Mouse (Mus musculus) embryo, embryonic 11.5 days (tissue): ENCODE measurements at regions not wholly inside any gene's neighbourhood (a gene's known extent, or its start where the extent isn't known, plus 50 kb on each side); places are given as distances from the start of the nearest gene placed in this dataset.
"Not testable (repeated sequence)": the region's sequence is repeated elsewhere in the genome, so short reads cannot be mapped to it uniquely, and the experiment has no call there.

Experiments
- DNase-seq: peaks from one replicate; pipeline ENCODE4 v3.0.0-alpha.2; 2012; ENCODE audit warnings: low read depth, low spot score

GRCm38 (mm10) chr15:42073486-42073885, 1939.3 kb downstream of the 9330182O14Rik start:
- no peak for DNase-seq

- no peak for DNase-seq
Observed at GRCm38 (mm10) chr15:42082436-42082835, 1948.3 kb downstream of the 9330182O14Rik start.

- DNase-seq, result no peak
Observed at GRCm38 (mm10) chr15:42100730-42101129, 1966.6 kb downstream of the 9330182O14Rik start.

GRCm38 (mm10) chr15:42104816-42105215, 1970.7 kb downstream of the 9330182O14Rik start:
- peak; percentile 22 for DNase-seq

GRCm38 (mm10) chr15:42107106-42107505, 1972.9 kb downstream of the 9330182O14Rik start:
- no peak for DNase-seq

GRCm38 (mm10) chr15:42111811-42112210, 1977.6 kb downstream of the 9330182O14Rik start:
- no peak for DNase-seq

GRCm38 (mm10) chr15:42127471-42127870, 1993.3 kb downstream of the 9330182O14Rik start:
- no peak for DNase-seq

- no peak for DNase-seq
Observed at GRCm38 (mm10) chr15:42128976-42129375, 1994.8 kb downstream of the 9330182O14Rik start.

- no peak for DNase-seq
Observed at GRCm38 (mm10) chr15:42166546-42166945, 2032.4 kb downstream of the 9330182O14Rik start.

GRCm38 (mm10) chr15:42177766-42178165, 2043.6 kb downstream of the 9330182O14Rik start:
- not testable (repeated sequence) for DNase-seq

GRCm38 (mm10) chr15:42207187-42207846, 2073.2 kb downstream of the 9330182O14Rik start:
- peak; percentile 19 for DNase-seq

- DNase-seq, result no peak
Observed at GRCm38 (mm10) chr15:42219496-42219895, 2085.3 kb downstream of the 9330182O14Rik start.

- DNase-seq, result no peak
Observed at GRCm38 (mm10) chr15:42220005-42220404, 2085.8 kb downstream of the 9330182O14Rik start.

- DNase-seq, result no peak
Observed at GRCm38 (mm10) chr15:42225006-42225405, 2090.8 kb downstream of the 9330182O14Rik start.

GRCm38 (mm10) chr15:42231692-42232091, 2097.5 kb downstream of the 9330182O14Rik start:
- no peak for DNase-seq

- no peak for DNase-seq
Observed at GRCm38 (mm10) chr15:42246812-42247211, 2112.6 kb downstream of the 9330182O14Rik start.

- DNase-seq, result no peak
Observed at GRCm38 (mm10) chr15:42252730-42253330, 2118.7 kb downstream of the 9330182O14Rik start.

GRCm38 (mm10) chr15:42256343-42256742, 2122.2 kb downstream of the 9330182O14Rik start:
- no peak for DNase-seq

- DNase-seq, result no peak
Observed at GRCm38 (mm10) chr15:42275117-42275516, 2141.0 kb downstream of the 9330182O14Rik start.

GRCm38 (mm10) chr15:42277247-42277646, 2143.1 kb downstream of the 9330182O14Rik start:
- DNase-seq, result no peak

- no peak for DNase-seq
Observed at GRCm38 (mm10) chr15:42280810-42281209, 2146.6 kb downstream of the 9330182O14Rik start.

- no peak for DNase-seq
Observed at GRCm38 (mm10) chr15:42296406-42296805, 2162.2 kb downstream of the 9330182O14Rik start.

GRCm38 (mm10) chr15:42297430-42297829, 2163.3 kb downstream of the 9330182O14Rik start:
- no peak for DNase-seq
